Mouse (Mus musculus): ENCODE measurements around the gene Hes2.

DNA sequence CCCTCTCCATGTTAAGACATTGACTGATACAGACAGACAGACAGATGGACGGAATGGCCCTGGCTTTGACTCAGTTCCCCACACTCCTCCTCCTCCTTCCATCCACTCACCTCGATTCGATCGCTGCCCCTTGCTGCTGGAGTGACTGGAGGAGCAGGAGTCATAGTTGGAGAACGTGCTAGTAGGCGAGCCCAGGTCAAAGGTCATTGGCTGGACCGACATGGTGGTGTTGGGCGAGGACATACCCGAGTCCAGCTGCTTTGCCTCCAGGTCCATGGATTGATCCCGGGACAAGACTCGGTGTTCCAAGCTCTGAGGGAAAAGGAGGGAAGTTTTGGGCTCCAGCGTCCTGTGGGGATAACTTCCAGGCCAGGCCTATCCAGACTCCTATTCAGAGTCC is 23.3 kb upstream of the Hes2 start:
- TF ChIP-seq CTCF (IDR thresholded peaks at IDR 0.05; ENCODE audit: extremely low read depth, insufficient read depth, insufficient read length, insufficient replicate concordance) (no peak), POLR2A (IDR thresholded peaks at IDR 0.05; ENCODE audit: low read depth, low read length) (no peak)
